In genomic region chr5:45084741-45085140, GRCm38 (mm10) we compare ENCODE assay signal across 28 mouse cellular contexts.
DNase-seq lines count a peak whose midpoint lies in the region; ATAC-seq lines count a peak whose summit lies in the region.
"Had no signal": no experiment of that assay in that cellular context is flagged by ENCODE, and none has a peak within 500 bp of the region (broad histone marks: within the 10 kb centered on the region; RNA-seq: fewer than 3 reads in every experiment).

No protein-coding gene starts in this region.

- H3K27me3 ChIP-seq in kidney, embryonic 14.5 days (ENCODE audit: control insufficient read depth, insufficient read depth, low read length), result no peaks in the 10 kb centered on the region
- no peaks in the 10 kb centered on the region for H3K27me3 ChIP-seq in kidney, embryonic 16.5 days (ENCODE audit: insufficient read depth, low read length)
- H3K27me3 ChIP-seq: embryonic facial prominence, embryonic 12.5 days; heart, embryonic 13.5 days; hindbrain, embryonic 15.5 days; limb, embryonic 13.5 days; neural tube, embryonic 15.5 days; stomach, embryonic 15.5 days had no signal

- no peak overlapping the region for H3K4me3 ChIP-seq in kidney, embryonic 14.5 days (ENCODE audit: low read length)
- H3K4me3 ChIP-seq in kidney, embryonic 16.5 days (ENCODE audit: low read length), result no peak overlapping the region
- H3K4me3 ChIP-seq: embryonic facial prominence, embryonic 12.5 days; heart, embryonic 13.5 days; hindbrain, embryonic 15.5 days; limb, embryonic 13.5 days; neural tube, embryonic 15.5 days; stomach, embryonic 15.5 days had no signal

- peak; percentile 2 to 18 for DNase-seq in kidney, adult 8-10 months
- peak; percentile 3 for DNase-seq in NIH3T3 (ENCODE audit: low read depth)
- peak; percentile 9 to 19 for DNase-seq in kidney, postnatal 4 days
- no peak for DNase-seq in spleen, adult 18-20 months
- DNase-seq in embryo, embryonic 9.5 days (ENCODE audit: extremely low spot score), result no peak
- DNase-seq: adrenal gland, adult 8-10 months; cerebellum, adult 11 months; cerebellum, adult 9-10 months; cerebellum, postnatal 36 days; gastrocnemius, postnatal 25 days; heart, postnatal 10 days; midbrain, embryonic 14.5 days; retina, postnatal 1 day; right cerebral cortex, postnatal 14 days; thymus, postnatal 14 days had no signal

- no peak overlapping the region for H3K9ac ChIP-seq in kidney, embryonic 14.5 days (ENCODE audit: low read depth, low read length)
- no peak overlapping the region for H3K9ac ChIP-seq in kidney, embryonic 16.5 days (replicated peaks; ENCODE audit: low read length)
- H3K9ac ChIP-seq: embryonic facial prominence, embryonic 12.5 days; heart, embryonic 13.5 days; hindbrain, embryonic 15.5 days; limb, embryonic 13.5 days; neural tube, embryonic 15.5 days; stomach, embryonic 15.5 days had no signal

- no peaks in the 10 kb centered on the region for H3K4me1 ChIP-seq in kidney, embryonic 14.5 days (ENCODE audit: control insufficient read depth, insufficient read depth, low read length)
- H3K4me1 ChIP-seq in kidney, embryonic 16.5 days (ENCODE audit: insufficient read depth, low read length), result no peaks in the 10 kb centered on the region
- H3K4me1 ChIP-seq: embryonic facial prominence, embryonic 12.5 days; heart, embryonic 13.5 days; hindbrain, embryonic 15.5 days; limb, embryonic 13.5 days; neural tube, embryonic 15.5 days; stomach, embryonic 15.5 days had no signal

- no peak for ATAC-seq in kidney, embryonic 14.5 days (ENCODE audit: low FRiP score, low TSS enrichment)
- ATAC-seq in kidney, embryonic 16.5 days (ENCODE audit: low FRiP score, low TSS enrichment), result peak; percentile 42; the same call in 1 of the 2 replicates
- ATAC-seq: CD4-positive, CD25-positive, alpha-beta regulatory T cell, adult 4 months; forebrain, embryonic 14.5 days; inflammation-experienced regulatory T-cells, adult 6 months had no signal

- H3K4me2 ChIP-seq in kidney, embryonic 14.5 days (replicated peaks; ENCODE audit: low read depth, low read length), result no peak overlapping the region
- H3K4me2 ChIP-seq in kidney, embryonic 16.5 days (replicated peaks; ENCODE audit: low read depth, low read length), result no peak overlapping the region
- H3K4me2 ChIP-seq: embryonic facial prominence, embryonic 12.5 days; heart, embryonic 13.5 days; hindbrain, embryonic 15.5 days; limb, embryonic 13.5 days; liver, embryonic 11.5 days; neural tube, embryonic 15.5 days; stomach, embryonic 15.5 days had no signal

- WGBS in kidney, embryonic 14.5 days, result 57% methylated on average over 1 of the region's 1 CpGs
- WGBS in kidney, embryonic 16.5 days, result 43% methylated on average over 1 of the region's 1 CpGs

- peaks cover 4% of the 10 kb centered on the region; the same call in 1 of the 2 replicates for H3K9me3 ChIP-seq in kidney, embryonic 14.5 days (ENCODE audit: control insufficient read depth, low read length)
- peaks cover 2% of the 10 kb centered on the region; the same call in 1 of the 2 replicates for H3K9me3 ChIP-seq in kidney, embryonic 16.5 days (ENCODE audit: low read length)
- H3K9me3 ChIP-seq: embryonic facial prominence, embryonic 12.5 days; limb, embryonic 13.5 days; neural tube, embryonic 15.5 days; stomach, embryonic 15.5 days had no signal

- H3K27ac ChIP-seq in kidney, embryonic 14.5 days (ENCODE audit: low read depth, low read length), result no peak overlapping the region
- no peak overlapping the region for H3K27ac ChIP-seq in kidney, embryonic 16.5 days (ENCODE audit: low read length)
- H3K27ac ChIP-seq: embryonic facial prominence, embryonic 12.5 days; heart, embryonic 13.5 days; hindbrain, embryonic 15.5 days; kidney, postnatal 0 days; limb, embryonic 13.5 days; neural tube, embryonic 15.5 days; stomach, embryonic 15.5 days had no signal

- H3K36me3 ChIP-seq in kidney, embryonic 14.5 days (ENCODE audit: control insufficient read depth, insufficient read depth, low read length), result no peaks in the 10 kb centered on the region
- H3K36me3 ChIP-seq in kidney, embryonic 16.5 days (ENCODE audit: insufficient read depth, low read length), result no peaks in the 10 kb centered on the region
- H3K36me3 ChIP-seq: embryonic facial prominence, embryonic 12.5 days; heart, embryonic 13.5 days; hindbrain, embryonic 15.5 days; limb, embryonic 13.5 days; neural tube, embryonic 15.5 days; stomach, embryonic 15.5 days had no signal

Comparison
In these comparisons a context has a peak if more than half of its experiments do, and no peak if none do; other contexts are left out.
1. DNase-seq: peak in kidney, adult 8-10 months (2 of 2), NIH3T3 (single experiment) and kidney, postnatal 4 days (2 of 2); none in spleen, adult 18-20 months (0 of 2) and embryo, embryonic 9.5 days (single experiment).